Mouse (Mus musculus): ENCODE measurements around the gene Begain. TPM values are rescaled to one million over a fixed set of nuclear protein-coding genes. Genes with fewer than 3 reads are reported as not detected.

Begain gene
- total RNA-seq, 2 experiments from 2014 or later: 0.17 to 0.28 TPM

GRCm38 (mm10) chr12:109053020-109053806 lies 14.8 kb downstream of the Begain start:
- no peak for DNase-seq

- no peak for DNase-seq
These were observed 18.1 kb downstream of the Begain start for GRCm38 (mm10) chr12:109049949-109050348.

GRCm38 (mm10) chr12:109045581-109045980 lies 22.4 kb downstream of the Begain start:
- DNase-seq: no peak

- no peak for DNase-seq
These were observed 23.5 kb downstream of the Begain start for GRCm38 (mm10) chr12:109044497-109044896.

- DNase-seq: no peak
These were observed 28.7 kb downstream of the Begain start for GRCm38 (mm10) chr12:109039311-109039710.

GRCm38 (mm10) chr12:109038179-109038819 lies 29.7 kb downstream of the Begain start:
- no peak for DNase-seq

- no peak for DNase-seq
These were observed 31.0 kb downstream of the Begain start for GRCm38 (mm10) chr12:109037026-109037425.

- DNase-seq: no peak
These were observed 44.2 kb downstream of the Begain start for GRCm38 (mm10) chr12:109023780-109024179.

- no peak for DNase-seq
These were observed 45.1 kb downstream of the Begain start for GRCm38 (mm10) chr12:109022966-109023365.

- DNase-seq: no peak
These were observed 45.8 kb downstream of the Begain start for GRCm38 (mm10) chr12:109022181-109022691.

GRCm38 (mm10) chr12:109010070-109010649 lies 57.9 kb downstream of the Begain start:
- DNase-seq: no peak

GRCm38 (mm10) chr12:109002978-109003377 lies 65.0 kb downstream of the Begain start:
- no peak for DNase-seq

GRCm38 (mm10) chr12:108997249-108997648 lies 70.8 kb downstream of the Begain start:
- DNase-seq: no peak

GRCm38 (mm10) chr12:108995976-108996636 lies 71.9 kb downstream of the Begain start:
- no peak for DNase-seq

- DNase-seq: peak; percentile 61 to 83
These were observed 73.5 kb downstream of the Begain start for GRCm38 (mm10) chr12:108994436-108995031.

GRCm38 (mm10) chr12:108993046-108993445 lies 75.0 kb downstream of the Begain start:
- no peak for DNase-seq

GRCm38 (mm10) chr12:108990425-108990824 lies 77.6 kb downstream of the Begain start:
- DNase-seq: peak; percentile 4 to 31

- no peak for DNase-seq
These were observed 80.6 kb downstream of the Begain start for GRCm38 (mm10) chr12:108987448-108987847.

GRCm38 (mm10) chr12:108985025-108985424 lies 83.0 kb downstream of the Begain start:
- no peak for DNase-seq

- no peak for DNase-seq
These were observed 83.5 kb downstream of the Begain start for GRCm38 (mm10) chr12:108984471-108984870.

GRCm38 (mm10) chr12:108983496-108983895 lies 84.5 kb downstream of the Begain start:
- DNase-seq: no peak

GRCm38 (mm10) chr12:108982684-108982960 lies 85.4 kb downstream of the Begain start:
- DNase-seq: no peak

All from heart, adult 18-20 months (tissue).